Mouse (Mus musculus) heart, embryonic 15.5 days (tissue): ENCODE results near the gene Nck1. TPM values are rescaled to one million over a fixed set of nuclear protein-coding genes. Genes with fewer than 3 reads are reported as not detected.
A peak's percentile ranks its signal among the peaks of the same experiment; 100 is the strongest.

Source experiments
- ATAC-seq: fragments of 200-750 bp; cut with Nextera tagmentation; replicated peaks from 2 replicates; pipeline ENCODE4 v1.8.0; 2017; ENCODE audit warnings: low read depth, moderate TSS enrichment; ENCODE audit not compliant: insufficient number of reproducible peaks, insufficient read depth, low FRiP score
- H3K27ac ChIP-seq: fragments of 300-500 bp; sonication (generic); 2 replicates; pipeline ENCODE4 v1.5.1; 2015; ENCODE audit warnings: mild to moderate bottlenecking, inconsistent platforms
- H3K27me3 ChIP-seq: fragments of 300-500 bp; sonication (generic); 2 replicates; pipeline ENCODE4 v1.6.1; 2015; ENCODE audit warnings: inconsistent platforms
- H3K36me3 ChIP-seq: fragments of 300-500 bp; sonication (generic); 2 replicates; pipeline ENCODE4 v1.6.1; 2015; ENCODE audit warnings: mild to moderate bottlenecking, inconsistent platforms
- H3K4me1 ChIP-seq: fragments of 300-500 bp; sonication (generic); replicated peaks from 2 replicates; pipeline ENCODE4 v1.6.1; 2015; ENCODE audit warnings: inconsistent platforms
- H3K4me2 ChIP-seq: fragments of 300-500 bp; sonication (generic); 2 replicates; pipeline ENCODE4 v1.6.1; 2015; ENCODE audit warnings: inconsistent platforms, mild to moderate bottlenecking, moderate library complexity
- H3K4me3 ChIP-seq: fragments of 300-500 bp; sonication (generic); 2 replicates; pipeline ENCODE4 v1.5.1; 2015; ENCODE audit warnings: mild to moderate bottlenecking, inconsistent platforms
- H3K9ac ChIP-seq: fragments of 300-500 bp; sonication (generic); 2 replicates; pipeline ENCODE4 v1.6.1; 2015; ENCODE audit warnings: mild to moderate bottlenecking, inconsistent platforms
- H3K9me3 ChIP-seq: fragments of 300-500 bp; sonication (generic); replicated peaks from 2 replicates; pipeline ENCODE4 v1.6.1; 2016; ENCODE audit warnings: inconsistent platforms
- WGBS: fragments of 180-500 bp; shearing (Covaris S2); methylation state at CpG from one replicate; pipeline ENCODE4 v1.1.7; 2015; ENCODE audit warnings: mixed read lengths; 5-methylcytosine and 5-hydroxymethylcytosine counted together
- polyA plus RNA-seq: library from polyadenylated mRNA; unstranded; fragments of >200 nt; fragmentation: Nextera tagmentation; extraction: Ambion mirVana; gene quantifications from 2 replicates; pipeline ENCODE4 v1.2.1, GENCODE M21; 2015

Gene Nck1
- polyA plus RNA-seq, 1 experiment from 2014 or later, result 57.1 TPM

DNA sequence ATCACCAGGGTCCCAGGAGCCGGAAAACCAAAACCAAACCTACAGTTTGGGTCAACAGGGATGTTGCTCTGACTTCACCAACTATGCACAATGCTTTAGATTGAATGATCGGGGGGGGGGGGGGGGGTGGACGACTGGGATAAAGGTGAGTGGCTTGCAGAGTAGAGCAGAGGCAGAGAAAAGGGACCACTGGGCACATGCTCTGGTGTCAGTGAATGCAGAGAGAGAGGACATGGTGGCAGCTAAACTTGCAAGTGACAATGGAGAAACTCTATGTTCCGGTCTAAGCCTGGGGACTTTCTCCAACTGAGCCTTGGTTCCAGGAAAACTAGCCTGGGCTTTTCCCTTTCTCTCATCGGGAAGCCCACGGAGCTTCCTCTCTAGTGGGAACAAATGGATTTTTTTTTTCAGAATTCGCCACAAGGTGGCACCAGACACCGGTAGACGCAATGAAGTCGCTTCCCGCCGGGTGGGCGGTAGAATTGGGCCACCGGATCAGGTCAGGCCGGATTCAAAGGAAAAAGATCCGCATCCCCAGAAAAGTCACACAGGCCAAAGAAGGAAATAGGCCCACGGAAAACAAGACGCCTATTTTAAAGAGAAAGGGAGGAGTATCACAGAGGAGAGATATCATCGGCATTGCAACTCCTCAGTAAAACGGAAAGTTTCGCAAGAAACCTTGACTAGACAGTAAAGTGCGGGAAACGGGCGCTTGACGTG, 91.8 kb downstream of the Nck1 start:
- peak overlapping the region; percentile 86 for H3K4me2 ChIP-seq
- no peaks in the 10 kb centered on the region for H3K9me3 ChIP-seq
- H3K27ac ChIP-seq, result no peak overlapping the region
- WGBS, result 6% methylated on average over 25 of the region's 25 CpGs
- H3K27me3 ChIP-seq, result no peaks in the 10 kb centered on the region
- no peak for ATAC-seq
- H3K4me3 ChIP-seq, result peak overlapping the region; percentile 51
- peaks cover 13% of the 10 kb centered on the region for H3K4me1 ChIP-seq
- H3K36me3 ChIP-seq, result no peaks in the 10 kb centered on the region
- peak overlapping the region; percentile 57 for H3K9ac ChIP-seq

- peak; percentile 60 for ATAC-seq
- H3K9me3 ChIP-seq, result no peaks in the 10 kb centered on the region
Observed at GRCm38 (mm10) chr9:100452432-100452831, 93.5 kb downstream of the Nck1 start.

GRCm38 (mm10) chr9:100446059-100446686, 99.8 kb downstream of the Nck1 start:
- H3K27ac ChIP-seq, result peak overlapping the region; percentile 29; the same call in 1 of the 2 replicates
- ATAC-seq, result peak; percentile 63
- H3K9me3 ChIP-seq, result no peaks in the 10 kb centered on the region
- under 1% methylated on average over 32 of the region's 32 CpGs for WGBS
- H3K36me3 ChIP-seq, result no peaks in the 10 kb centered on the region
- H3K4me1 ChIP-seq, result peaks cover 7% of the 10 kb centered on the region
- H3K9ac ChIP-seq, result peak overlapping the region; percentile 36
- peaks cover 10% of the 10 kb centered on the region; the same call in 1 of the 2 replicates for H3K27me3 ChIP-seq
- H3K4me2 ChIP-seq, result peak overlapping the region; percentile 91
- peak overlapping the region; percentile 56 for H3K4me3 ChIP-seq

More at GRCm38 (mm10) chr9:100452432-100452831, 93.5 kb downstream of the Nck1 start:
- Histone ChIP-seq H3K36me3 (no peaks in the 10 kb centered on the region), H3K4me1 (peaks cover 9% of the 10 kb centered on the region), H3K27me3 (peaks cover 7% of the 10 kb centered on the region; the same call in 1 of the 2 replicates), H3K9ac (no peak overlapping the region), H3K4me3 (no peak overlapping the region), H3K27ac (peak overlapping the region; percentile 45), H3K4me2 (0 out of 2 replicates have a peak overlapping the region, but pooled peaks have one; percentile 30)
- 33% methylated on average over 6 of the region's 6 CpGs for WGBS

Other genes starting within 250 kb of the Nck1 start
- 0.88 and 1.9 TPM in 2 replicates for gene Il20rb, start 59.3 kb downstream of the Nck1 start, polyA plus RNA-seq
- 8.8 and 9.0 TPM in 2 replicates for gene Slc35g2, start 25.0 kb upstream of the Nck1 start, polyA plus RNA-seq
- gene Stag1, start 51.7 kb upstream of the Nck1 start, polyA plus RNA-seq, result 23.5 and 27.7 TPM in 2 replicates